Mouse (Mus musculus) CH12.LX (cell line): Measurements from ENCODE around the gene C2cd4d. TPM values are rescaled to one million over a fixed set of nuclear protein-coding genes. Genes with fewer than 3 reads are reported as not detected.

ENCODE experiments used
- DNase-seq: peaks from one replicate; pipeline ENCODE4 v3.0.0-alpha.2; 2013; ENCODE audit errors: extremely low read depth
- H3K27ac ChIP-seq: 2 replicates; pipeline ENCODE4 v1.5.1; 2012; ENCODE audit warnings: low read depth, mild to moderate bottlenecking, control low read depth, moderate library complexity; ENCODE audit not compliant: insufficient read depth
- H3K27me3 ChIP-seq: replicated peaks from 2 replicates; pipeline ENCODE3; 2012; ENCODE audit warnings: inconsistent platforms
- H3K36me3 ChIP-seq, 2 experiments: replicated peaks in 1 of 2; 2 replicates each; pipeline versions ENCODE3 to v1.6.1; 2012; ENCODE audit warnings: inconsistent platforms in 1 of 2, low read length in 1 of 2, mild to moderate bottlenecking in 1 of 2, mixed read lengths in 1 of 2, moderate library complexity in 1 of 2; ENCODE audit not compliant: control insufficient read depth in 1 of 2, insufficient read depth in 1 of 2
- H3K4me1 ChIP-seq, 2 experiments: 2 replicates each; pipeline ENCODE4 v1.6.1; 2012; ENCODE audit warnings: inconsistent platforms in 1 of 2, moderate library complexity in 1 of 2; ENCODE audit not compliant: insufficient read depth in 2 of 2, control insufficient read depth in 1 of 2
- H3K4me2 ChIP-seq: 2 replicates; pipeline ENCODE4 v1.6.1; 2012; ENCODE audit warnings: low read depth, mild to moderate bottlenecking, control low read depth; ENCODE audit not compliant: poor library complexity, insufficient read depth, severe bottlenecking
- H3K4me3 ChIP-seq, 3 experiments: fragments of 150-350 bp in 1 of 3; sonication (generic) in 1 of 3; replicated peaks in 1 of 3; 2 replicates each; pipeline versions ENCODE3 to v1.5.1; 2011 to 2012; ENCODE audit warnings: low read depth in 2 of 3, low read length in 2 of 3, mild to moderate bottlenecking in 2 of 3, moderate library complexity in 2 of 3, control low read depth in 1 of 3, improper control_type of control experiment in 1 of 3, inconsistent platforms in 1 of 3, mixed read lengths in 1 of 3; ENCODE audit not compliant: poor library complexity in 1 of 3
- H3K79me2 ChIP-seq: replicated peaks from 2 replicates; pipeline ENCODE4 v1.6.1; 2012; ENCODE audit warnings: mild to moderate bottlenecking, moderate library complexity; ENCODE audit not compliant: control insufficient read depth, poor library complexity, insufficient read depth, severe bottlenecking; ENCODE audit errors: extremely low read depth
- H3K9ac ChIP-seq: 2 replicates; pipeline ENCODE4 v1.6.1; 2012; ENCODE audit warnings: low read depth, mild to moderate bottlenecking, control low read depth, moderate library complexity; ENCODE audit not compliant: insufficient read depth
- H3K9me3 ChIP-seq: replicated peaks from 2 replicates; pipeline ENCODE3; 2012; ENCODE audit warnings: low read length, inconsistent platforms, mixed read lengths
- BHLHE40 ChIP-seq: IDR thresholded peaks from 2 replicates; pipeline ENCODE4 v1.6.1; 2011; ENCODE audit warnings: mild to moderate bottlenecking, low read depth, low read length, improper control_type of control experiment
- CHD1 ChIP-seq: IDR thresholded peaks from 2 replicates; pipeline ENCODE4 v1.6.1; 2012; ENCODE audit warnings: low read depth, low read length, improper control_type of control experiment, inconsistent platforms
- E2F4 ChIP-seq: IDR thresholded peaks from 2 replicates; pipeline ENCODE4 v1.6.1; 2011; ENCODE audit warnings: low read depth, low read length, improper control_type of control experiment; ENCODE audit not compliant: insufficient replicate concordance
- ELF1 ChIP-seq: IDR thresholded peaks from 2 replicates; pipeline ENCODE4 v1.6.1; 2014; ENCODE audit warnings: low read depth, mild to moderate bottlenecking, inconsistent platforms, low read length, improper control_type of control experiment
- ETS1 ChIP-seq: conservative IDR thresholded peaks from 2 replicates; pipeline ENCODE4 v1.6.1; 2012; ENCODE audit warnings: low read depth, mild to moderate bottlenecking, inconsistent platforms, low read length, improper control_type of control experiment, moderate library complexity
- GABPA ChIP-seq: IDR thresholded peaks from 2 replicates; pipeline ENCODE4 v1.6.1; 2012; ENCODE audit warnings: low read depth, low read length, improper control_type of control experiment, inconsistent platforms; ENCODE audit not compliant: insufficient replicate concordance
- HCFC1 ChIP-seq: IDR thresholded peaks from 2 replicates; pipeline ENCODE4 v1.6.1; 2012; ENCODE audit warnings: low read depth, mild to moderate bottlenecking, inconsistent platforms, low read length, improper control_type of control experiment
- IRF4 ChIP-seq: IDR thresholded peaks from 2 replicates; pipeline ENCODE4 v1.6.1; 2014; ENCODE audit warnings: low read depth, mild to moderate bottlenecking, inconsistent platforms, low read length, improper control_type of control experiment
- JUN ChIP-seq: IDR thresholded peaks from 2 replicates; pipeline ENCODE4 v1.6.1; 2011; ENCODE audit warnings: low read depth, mild to moderate bottlenecking, low read length, improper control_type of control experiment, moderate library complexity; ENCODE audit not compliant: insufficient read depth
- JUND ChIP-seq: conservative IDR thresholded peaks from 2 replicates; pipeline ENCODE4 v1.6.1; 2011; ENCODE audit warnings: low read depth, low read length, improper control_type of control experiment
- KAT2A ChIP-seq: IDR thresholded peaks from 2 replicates; pipeline ENCODE4 v1.6.1; 2012; ENCODE audit warnings: low read length, improper control_type of control experiment, inconsistent platforms; ENCODE audit not compliant: insufficient replicate concordance
- MAX ChIP-seq: IDR thresholded peaks from 2 replicates; pipeline ENCODE4 v1.6.1; 2011; ENCODE audit warnings: low read length, improper control_type of control experiment
- MAZ ChIP-seq: IDR thresholded peaks from 2 replicates; pipeline ENCODE4 v1.6.1; 2012; ENCODE audit warnings: low read depth, mild to moderate bottlenecking, inconsistent platforms, low read length, improper control_type of control experiment, moderate library complexity
- MEF2A ChIP-seq: IDR thresholded peaks from 2 replicates; pipeline ENCODE4 v1.6.1; 2014; ENCODE audit warnings: low read depth, mild to moderate bottlenecking, inconsistent platforms, low read length, improper control_type of control experiment, borderline replicate concordance
- MYC ChIP-seq: IDR thresholded peaks from 2 replicates; pipeline ENCODE4 v1.6.1; 2011; ENCODE audit warnings: low read depth, mild to moderate bottlenecking, improper control_type of control experiment, low read length
- PAX5 ChIP-seq: IDR thresholded peaks from 2 replicates; pipeline ENCODE4 v1.6.1; 2012; ENCODE audit warnings: low read length, inconsistent platforms, mixed read lengths
- POLR2A ChIP-seq: IDR thresholded peaks from 2 replicates; pipeline ENCODE4 v1.6.1; 2011; ENCODE audit warnings: low read depth, mild to moderate bottlenecking, improper control_type of control experiment, low read length
- RAD21 ChIP-seq: IDR thresholded peaks from 2 replicates; pipeline ENCODE4 v1.6.1; 2011; ENCODE audit warnings: low read depth, mild to moderate bottlenecking, low read length, improper control_type of control experiment, moderate library complexity
- SIN3A ChIP-seq: IDR thresholded peaks from 2 replicates; pipeline ENCODE4 v1.6.1; 2012; ENCODE audit warnings: low read length, improper control_type of control experiment, inconsistent platforms
- TBP ChIP-seq: conservative IDR thresholded peaks from 2 replicates; pipeline ENCODE4 v1.6.1; 2011; ENCODE audit warnings: low read depth, low read length, improper control_type of control experiment
- TCF12 ChIP-seq: IDR thresholded peaks from 2 replicates; pipeline ENCODE4 v1.6.1; 2014; ENCODE audit warnings: low read depth, mild to moderate bottlenecking, inconsistent platforms, low read length, improper control_type of control experiment
- USF1 ChIP-seq: IDR thresholded peaks from 2 replicates; pipeline ENCODE4 v1.6.1; 2014; ENCODE audit warnings: low read depth, mild to moderate bottlenecking, inconsistent platforms, low read length, improper control_type of control experiment
- ZC3H11A ChIP-seq: IDR thresholded peaks from 2 replicates; pipeline ENCODE4 v1.6.1; 2012; ENCODE audit warnings: low read depth, mild to moderate bottlenecking, inconsistent platforms, low read length, improper control_type of control experiment
- ZKSCAN1 ChIP-seq: IDR thresholded peaks from 2 replicates; pipeline ENCODE4 v1.6.1; 2012; ENCODE audit warnings: low read depth, inconsistent platforms, low read length, improper control_type of control experiment, borderline replicate concordance
- ZNF384 ChIP-seq: IDR thresholded peaks from 2 replicates; pipeline ENCODE4 v1.6.1; 2012; ENCODE audit warnings: low read depth, low read length, improper control_type of control experiment, inconsistent platforms
- dilution Hi-C: fragments of 300-500 bp; cut with MboI; formaldehyde crosslinking; loops from 2 replicates; pipeline ENCODE4 v1.14.3; 2020; ENCODE audit warnings: low sequenced_read_pairs; ENCODE audit not compliant: extremely low pct_unique_long_range_greater_than_20kb, extremely low pct_ligation_motif_present
- in situ Hi-C: fragments of 300-500 bp; cut with MboI; formaldehyde crosslinking; loops from 3 replicates; pipeline ENCODE4 v1.14.3; 2019; ENCODE audit warnings: low sequenced_read_pairs, low pct_ligation_motif_present, low pct_unique_long_range_greater_than_20kb, mixed read lengths
- polyA plus RNA-seq: library from polyadenylated mRNA; unstranded; fragments of >175 nt; gene quantifications from 2 replicates; pipeline ENCODE4 v1.2.1, GENCODE M21; 2012; ENCODE audit warnings: low read depth; ENCODE audit not compliant: insufficient read length
- total RNA-seq, 2 experiments: library from RNA; depleted of rRNA; stranded (reverse); fragments of 300-350 nt in 1 of 2; fragments of >200 nt in 1 of 2; gene quantifications; 2 replicates each; pipeline ENCODE4 v1.2.3; 2012 to 2014

C2cd4d gene
- total and polyA plus RNA-seq, 3 experiments: not detected

DNA sequence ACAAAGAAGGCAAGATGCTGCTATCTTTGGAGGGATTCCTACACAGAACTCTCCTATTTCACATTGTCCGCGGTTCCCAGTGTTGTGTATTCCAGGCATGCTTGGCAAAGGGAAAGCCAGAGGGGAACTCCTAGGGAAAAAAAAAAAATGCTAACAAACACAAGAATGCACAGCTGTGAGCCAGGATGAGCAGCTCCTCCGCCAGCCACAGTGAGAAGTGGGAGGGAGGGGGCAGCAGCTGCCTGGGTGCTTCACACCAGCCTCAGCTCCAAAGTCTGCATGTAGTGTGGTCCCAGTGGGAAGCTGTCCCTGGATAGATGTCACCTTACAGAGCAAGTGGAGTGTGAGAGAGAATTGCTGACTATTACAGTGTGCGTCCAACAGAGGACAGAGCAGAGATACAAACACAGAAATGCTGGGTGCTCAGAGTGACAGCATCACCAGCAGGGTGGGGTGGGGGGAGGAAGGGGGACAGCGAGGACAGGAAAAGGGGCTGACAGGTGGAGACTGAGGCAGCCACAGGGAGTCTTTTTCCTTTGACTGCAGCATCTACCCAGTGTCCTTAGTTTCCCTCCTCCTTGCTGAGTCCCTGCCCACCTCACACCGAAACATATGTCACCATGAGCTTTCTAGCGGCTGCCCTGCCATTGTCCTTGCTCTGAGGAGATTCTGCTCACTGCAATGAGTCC is 42.3 kb downstream of the C2cd4d start:
- no peak overlapping the region for H3K9ac ChIP-seq
- no peak overlapping the region for H3K4me3 ChIP-seq
- no peak for DNase-seq
- no peak overlapping the region for H3K4me2 ChIP-seq
- in situ Hi-C loops: no loop called here
- dilution Hi-C loops: no loop called here
- H3K36me3 ChIP-seq: no peaks in the 10 kb centered on the region
- H3K4me1 ChIP-seq: no peaks in the 10 kb centered on the region
- TF ChIP-seq ZC3H11A (no peak), TBP (no peak), ZNF384 (no peak), POLR2A (no peak), MYC (no peak), BHLHE40 (no peak), ETS1 (no peak), MAX (no peak), MEF2A (no peak), ZKSCAN1 (no peak), GABPA (no peak), PAX5 (no peak), MAZ (no peak), KAT2A (no peak), SIN3A (no peak), E2F4 (no peak), HCFC1 (no peak)
- H3K79me2 ChIP-seq: no peaks in the 10 kb centered on the region
- no peak overlapping the region for H3K27ac ChIP-seq
- no peaks in the 10 kb centered on the region for H3K9me3 ChIP-seq
- peaks cover 12% of the 10 kb centered on the region for H3K27me3 ChIP-seq

DNA sequence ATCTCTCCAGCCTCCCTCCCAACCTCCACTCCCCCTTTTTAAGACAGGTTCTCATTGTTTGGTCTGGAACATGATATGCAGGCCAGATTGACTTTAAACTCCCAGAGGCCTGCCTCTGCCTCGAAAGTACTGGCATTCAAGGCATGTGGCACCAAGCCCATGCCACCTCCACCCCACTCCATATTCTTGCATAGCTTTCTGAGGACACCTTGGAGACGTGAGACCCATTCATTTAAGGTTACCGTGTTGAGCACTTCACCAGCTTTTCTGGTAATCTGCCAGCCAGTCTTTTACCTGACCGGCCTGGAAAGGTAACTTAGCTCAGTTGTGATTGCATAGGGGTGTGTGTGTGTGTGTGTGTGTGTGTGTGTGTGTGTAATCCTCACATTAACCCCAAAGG is 43.3 kb downstream of the C2cd4d start:
- dilution Hi-C loops: no loop called here
- Histone ChIP-seq H3K27ac (no peak overlapping the region), H3K9ac (no peak overlapping the region), H3K27me3 (peaks cover 12% of the 10 kb centered on the region), H3K4me1 (no peaks in the 10 kb centered on the region), H3K4me3 (no peak overlapping the region), H3K79me2 (no peaks in the 10 kb centered on the region), H3K4me2 (no peak overlapping the region), H3K9me3 (no peaks in the 10 kb centered on the region), H3K36me3 (no peaks in the 10 kb centered on the region)
- in situ Hi-C loops: no loop called here
- no peak for DNase-seq
- no peak for TF ChIP-seq TCF12
- no peak for TF ChIP-seq IRF4
- no peak for TF ChIP-seq CHD1
- no peak for TF ChIP-seq JUN
- TF ChIP-seq TBP: no peak
- TF ChIP-seq ELF1: no peak
- no peak for TF ChIP-seq ZNF384
- TF ChIP-seq ETS1: no peak
- TF ChIP-seq POLR2A: no peak
- TF ChIP-seq ZKSCAN1: no peak
- TF ChIP-seq RAD21: no peak
- TF ChIP-seq ZC3H11A: no peak
- TF ChIP-seq JUND: no peak
- no peak for TF ChIP-seq GABPA
- TF ChIP-seq USF1: no peak
